Mouse (Mus musculus) cerebellum, adult 2 months (tissue): Measurements from ENCODE around the gene Sgpp1.

ENCODE experiments used
- CTCF ChIP-seq: fragments of 200-500 bp; IDR thresholded peaks from 2 replicates; pipeline ENCODE4 v1.5.1; 2011; ENCODE audit warnings: low read depth, mild to moderate bottlenecking, control low read depth, low read length, moderate library complexity, borderline replicate concordance; ENCODE audit not compliant: insufficient read depth
- POLR2A ChIP-seq: fragments of 200-500 bp; IDR thresholded peaks from 2 replicates; pipeline ENCODE4 v1.6.1; 2011; ENCODE audit warnings: low read length, control low read depth, borderline replicate concordance; ENCODE audit not compliant: insufficient read depth

DNA sequence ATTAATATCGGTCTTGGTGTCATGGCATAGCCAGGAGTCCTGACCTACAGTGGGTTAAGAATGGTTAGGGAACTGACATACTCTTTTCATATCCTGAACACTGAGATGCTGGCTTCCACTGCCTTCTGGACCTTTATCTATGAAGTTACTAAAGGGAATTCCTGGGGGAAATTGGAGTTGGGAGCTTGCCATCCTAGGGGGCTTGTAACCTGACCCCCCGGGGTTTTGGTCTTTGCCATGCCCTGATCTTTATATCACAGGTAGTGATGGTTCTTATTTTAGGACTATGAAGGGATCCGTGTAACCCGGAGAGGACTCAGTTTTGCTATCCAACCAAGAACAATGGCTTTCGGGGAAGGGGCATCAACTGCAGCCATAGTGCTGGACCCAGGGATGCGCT is 64.9 kb downstream of the Sgpp1 start:
- TF ChIP-seq POLR2A, result no peak
- TF ChIP-seq CTCF, result no peak
